Mouse (Mus musculus) right cerebral cortex, adult 2 months (tissue): ENCODE data around the gene Mavs.
A peak's percentile ranks its signal among the peaks of the same experiment; 100 is the strongest.

Source experiments
- DNase-seq, 2 experiments: peaks; one replicate each; pipeline ENCODE4 v3.0.0; 2021 to 2022; ENCODE audit warnings: low spot score in 2 of 2

Gene Mavs

DNA sequence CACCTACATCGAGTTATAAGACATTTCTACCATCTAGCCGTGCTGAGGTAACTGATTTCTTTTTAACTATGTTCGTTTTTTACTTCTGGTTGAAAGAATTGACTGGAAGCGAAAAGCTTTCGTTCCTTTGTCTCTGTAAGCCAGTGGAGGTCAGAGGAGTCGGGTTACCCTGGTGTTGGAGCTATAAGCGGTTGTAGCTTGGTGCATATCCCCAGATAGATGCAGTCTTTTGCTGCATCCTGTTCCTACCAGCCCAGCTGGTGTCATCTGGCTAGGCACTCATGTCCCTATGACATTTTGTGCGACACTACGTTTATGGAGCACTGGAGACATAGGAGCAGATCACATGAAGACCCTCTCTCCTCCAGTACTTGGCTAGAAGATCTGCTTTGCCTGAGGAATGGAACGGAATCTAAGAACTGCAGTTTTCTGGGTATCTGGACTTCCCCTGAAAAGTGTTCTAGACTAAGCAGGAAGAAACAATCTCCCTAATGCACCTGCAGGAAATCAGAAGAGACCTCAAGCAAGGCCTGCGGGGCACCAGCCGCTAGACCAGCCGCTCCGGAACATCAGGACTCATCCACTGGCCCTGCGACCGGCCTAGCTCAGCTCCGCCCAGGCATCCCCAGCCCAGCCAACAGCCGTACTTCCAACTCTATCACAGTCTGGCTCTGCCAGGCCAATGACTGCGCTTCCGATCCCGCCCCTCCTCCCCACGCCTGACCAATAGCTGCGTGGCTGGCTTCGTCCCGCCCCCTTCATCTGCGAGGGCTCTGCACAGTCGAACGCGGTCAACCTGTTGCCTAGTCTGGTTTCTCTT is at the start of gene Mavs:
Mavs (plus strand) TSS at position 757 of the 820 bp plus-strand sequence.
- DNase-seq = peak; percentile 91 to 93

DNA sequence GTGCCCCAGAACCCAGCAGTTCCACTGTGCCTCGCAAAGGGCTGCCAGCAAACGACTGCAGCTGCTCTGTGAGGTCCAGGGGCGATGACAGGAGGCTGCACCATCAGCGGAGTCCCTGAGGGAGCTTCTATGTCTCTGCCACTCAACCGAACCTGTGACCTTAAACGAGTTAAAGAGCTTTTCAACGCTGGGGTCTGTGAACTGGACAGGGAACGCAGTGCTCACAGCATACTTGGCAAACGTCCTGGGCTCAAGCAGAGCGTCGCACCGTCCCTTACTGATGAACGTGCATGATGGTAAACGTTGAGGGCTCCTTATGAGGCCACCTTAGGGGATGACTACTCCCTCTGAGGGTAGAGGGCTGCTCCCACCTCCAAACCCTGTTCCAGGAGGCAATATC is 47.5 kb upstream of the Mavs start:
- no peak for DNase-seq

GRCm38 (mm10) chr2:131186771-131187601 is 46.9 kb upstream of the Mavs start, which contains the start of the genes Cdc25b and Spef1:
Cdc25b (plus strand) TSS chr2:131186949.
Spef1 (minus strand) TSS chr2:131187282.
- peak; percentile 72 to 76 for DNase-seq

GRCm38 (mm10) chr2:131187602-131187922 is 46.3 kb upstream of the Mavs start:
- DNase-seq = no peak

DNA sequence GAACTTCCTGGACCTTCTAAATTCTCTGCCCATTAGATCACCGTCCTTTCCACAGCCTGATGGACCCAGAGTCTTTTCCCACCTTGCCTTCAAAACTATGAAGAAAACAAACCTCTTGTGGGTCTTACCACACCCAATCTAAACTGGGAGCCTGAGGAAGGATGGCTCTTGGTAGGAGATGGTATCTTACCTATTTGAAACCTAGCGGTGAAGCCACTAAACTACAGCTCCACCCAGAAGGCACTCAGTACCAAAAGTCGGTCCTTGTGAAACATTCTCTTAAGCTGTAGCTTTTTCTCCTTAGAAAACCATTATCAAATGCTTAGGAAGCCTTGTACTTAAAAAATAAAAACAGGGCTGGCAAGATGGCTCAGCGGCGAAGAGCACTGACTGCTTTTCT is 45.6 kb upstream of the Mavs start:
- DNase-seq = no peak

- no peak for DNase-seq
These were observed 44.1 kb upstream of the Mavs start for GRCm38 (mm10) chr2:131189521-131190309.

DNA sequence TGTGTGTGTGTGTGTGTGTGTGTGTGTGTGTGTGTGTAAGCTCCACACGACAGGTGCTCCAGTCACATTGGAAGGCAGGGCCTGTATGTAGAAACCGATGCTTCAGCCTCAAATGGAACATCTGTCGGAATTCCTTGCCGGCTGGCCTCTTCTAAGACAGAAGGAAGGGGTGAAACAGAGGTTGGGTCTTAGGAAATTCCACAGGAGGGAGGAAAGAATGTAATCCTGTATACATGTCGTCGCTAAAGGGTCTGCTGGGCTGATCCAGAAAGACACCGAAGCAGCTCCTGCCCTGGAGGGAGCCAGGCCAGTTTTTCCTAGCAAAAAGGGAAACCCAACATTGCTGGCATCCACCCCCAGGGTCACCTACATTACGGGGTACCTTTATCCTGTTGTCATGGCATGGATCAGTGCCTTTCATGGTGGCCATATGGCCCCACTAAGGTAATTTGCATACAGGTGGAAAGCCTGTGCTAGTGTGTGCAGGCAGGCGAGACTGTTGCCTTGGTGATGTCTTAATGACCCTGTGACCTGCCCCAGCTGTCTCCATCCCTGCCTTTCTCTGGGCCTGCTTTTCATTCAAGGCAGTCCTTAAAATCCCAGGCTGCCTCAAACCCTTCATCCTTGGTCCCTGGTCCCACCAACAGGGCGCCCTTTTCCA is 43.4 kb upstream of the Mavs start:
- no peak for DNase-seq

DNA sequence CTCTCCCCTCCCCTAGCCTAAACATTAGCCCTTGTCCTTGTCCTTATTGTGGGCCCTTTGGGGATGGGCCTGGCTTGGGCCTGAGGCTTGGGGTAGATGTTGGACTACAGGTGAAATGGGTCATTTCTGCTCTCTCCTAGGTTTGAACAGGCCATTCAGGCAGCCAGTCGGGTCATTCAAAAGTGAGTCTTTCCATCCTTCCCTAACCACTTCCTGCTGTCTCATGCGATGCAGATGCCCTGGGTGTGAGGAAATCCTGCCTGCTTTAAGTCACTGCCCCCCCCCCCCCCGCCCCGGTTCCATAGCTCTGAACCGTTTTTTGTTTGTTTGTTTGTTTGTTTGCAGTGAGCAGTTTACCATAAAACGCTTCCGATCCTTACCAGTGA is 42.9 kb upstream of the Mavs start:
- no peak for DNase-seq

DNA sequence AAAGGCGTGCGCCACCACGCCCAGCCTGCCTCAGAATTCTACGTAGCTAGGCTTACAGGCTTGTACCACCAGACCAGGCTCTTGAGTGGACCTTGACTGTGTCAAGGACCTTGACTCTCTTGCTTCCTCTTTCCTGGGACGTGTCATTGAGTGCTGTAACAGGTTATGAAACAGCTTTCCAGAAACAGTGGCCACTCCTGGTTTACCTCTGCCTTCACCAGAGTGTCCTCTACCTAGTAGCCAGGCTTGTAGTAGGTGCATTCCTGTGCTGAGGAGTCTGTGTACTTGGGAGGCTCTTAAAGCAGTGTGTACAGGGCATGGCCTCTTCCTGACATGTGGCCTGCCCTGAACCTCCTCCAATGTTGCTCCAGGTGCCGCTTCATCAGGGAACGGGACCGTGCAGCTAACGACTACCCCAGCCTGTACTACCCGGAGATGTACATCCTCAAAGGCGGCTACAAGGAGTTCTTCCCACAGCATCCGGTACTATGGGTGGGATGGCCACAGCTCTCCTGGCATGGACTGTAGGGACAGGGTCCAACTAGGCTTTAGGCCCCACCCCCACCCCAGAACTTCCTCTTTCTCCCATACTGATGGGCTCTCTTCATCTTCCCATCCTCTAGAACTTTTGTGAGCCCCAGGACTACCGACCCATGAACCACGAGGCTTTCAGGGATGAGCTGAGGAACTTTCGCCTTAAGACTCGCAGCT is 37.1 kb upstream of the Mavs start:
- DNase-seq = no peak

DNA sequence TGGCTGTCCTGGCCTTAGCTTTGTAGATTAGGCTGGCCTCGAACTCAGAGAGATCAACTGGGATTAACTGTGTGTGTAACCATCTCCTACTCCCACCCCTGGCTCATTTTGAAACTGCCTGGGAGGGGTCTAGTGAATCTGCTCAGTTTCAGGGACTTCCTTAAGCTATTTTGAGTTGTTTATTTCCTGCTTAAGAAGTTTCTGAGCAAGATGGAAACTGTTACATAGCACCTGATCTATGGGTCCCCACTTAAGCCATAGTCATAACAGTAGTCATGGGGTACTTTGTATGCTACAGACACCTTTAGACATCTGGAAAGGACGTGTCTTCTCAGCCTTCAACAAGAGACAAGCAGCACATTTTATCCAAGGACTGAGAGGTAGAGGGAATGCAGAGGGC is 33.2 kb upstream of the Mavs start:
- DNase-seq = no peak

- DNase-seq = no peak
These were observed 32.6 kb upstream of the Mavs start for GRCm38 (mm10) chr2:131201262-131201661.

DNA sequence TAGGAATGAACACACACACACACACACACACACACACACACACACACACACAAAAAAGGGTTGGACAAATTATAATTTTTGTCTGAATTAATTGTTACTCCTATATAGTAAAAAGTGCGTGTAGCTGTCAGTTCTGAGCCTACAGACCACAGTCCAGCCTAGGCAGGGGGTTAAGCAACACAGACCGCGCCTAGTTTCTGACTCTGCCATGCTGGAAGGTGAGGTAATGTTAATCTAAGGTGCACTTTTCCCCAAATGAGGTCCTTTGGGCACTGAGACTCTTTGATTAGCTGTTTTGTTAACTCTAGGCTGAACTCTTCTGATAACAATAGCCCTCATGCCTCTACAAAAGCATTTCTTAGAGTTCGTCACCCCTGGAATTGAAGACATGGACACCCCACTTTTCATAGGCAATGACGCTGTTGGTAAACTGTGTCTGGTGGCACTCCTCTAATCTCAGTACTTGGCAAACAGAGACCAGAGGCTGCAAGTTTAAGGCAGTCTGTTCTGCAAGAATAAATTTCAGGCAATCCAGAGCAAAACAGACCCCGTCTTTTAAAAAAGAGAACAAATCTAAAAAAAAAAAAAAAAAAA is 29.9 kb upstream of the Mavs start:
- no peak for DNase-seq

DNA sequence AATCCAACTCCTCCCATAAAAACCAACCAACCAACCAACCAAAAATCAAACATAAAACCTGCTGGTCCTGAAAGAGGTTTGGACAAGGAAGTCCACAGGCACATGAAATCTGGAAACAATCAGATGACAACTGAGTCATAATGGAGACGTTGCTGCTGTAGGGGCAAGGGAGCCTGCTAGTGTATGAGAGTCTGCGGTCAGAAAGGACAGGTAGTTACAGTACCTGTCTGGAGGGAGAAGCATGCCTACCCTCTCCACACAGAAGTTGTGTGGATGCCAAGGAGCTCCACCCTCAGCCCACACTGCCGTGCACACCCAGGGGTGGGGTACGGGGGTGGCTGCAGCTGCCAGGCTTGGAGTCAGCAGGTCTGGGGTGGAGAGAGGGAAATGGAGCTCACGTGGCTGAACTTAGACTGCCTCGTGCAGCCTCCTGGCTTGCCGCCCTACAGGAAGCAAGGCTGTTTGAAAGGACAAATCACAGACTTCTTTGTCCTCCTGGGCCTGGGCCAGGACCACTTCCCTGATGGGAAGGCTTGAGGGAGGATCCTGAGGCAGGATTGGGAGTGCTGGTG is 29.4 kb upstream of the Mavs start:
- peak; percentile 75 to 82 for DNase-seq

DNA sequence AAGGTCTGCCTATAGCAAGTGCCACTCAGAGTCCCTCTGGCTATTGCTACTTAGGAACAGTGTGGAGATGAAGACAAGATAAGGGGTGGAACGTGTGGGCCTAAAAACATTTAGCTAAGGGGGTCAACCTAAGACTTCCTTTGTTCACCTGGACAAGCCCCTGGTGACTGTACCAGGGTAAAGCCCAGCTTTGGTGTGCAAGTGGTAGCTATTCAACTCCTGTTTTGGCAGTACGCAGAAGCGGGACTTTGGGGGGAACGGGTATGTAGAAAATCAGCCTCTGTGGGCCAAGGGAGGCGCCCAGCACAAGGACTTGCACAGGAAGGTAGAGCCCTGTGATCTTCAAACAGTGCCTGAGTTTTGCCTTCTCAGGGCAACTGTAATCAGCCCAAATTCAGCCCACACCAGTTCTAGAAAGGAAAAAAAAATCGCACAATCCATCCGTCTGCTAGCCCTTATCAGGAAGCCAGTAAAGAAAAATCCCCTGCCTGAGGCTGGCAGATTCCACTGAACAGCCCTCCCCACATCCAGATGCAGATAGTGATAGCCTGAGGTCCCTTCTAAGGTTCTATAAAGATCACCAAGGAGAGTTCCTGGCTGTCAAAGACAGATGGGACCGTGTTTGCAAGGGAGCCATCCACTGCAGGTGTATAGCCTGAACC is 28.2 kb upstream of the Mavs start:
- DNase-seq = no peak

GRCm38 (mm10) chr2:131206778-131207177 is 27.1 kb upstream of the Mavs start, which contains the start of gene Ap5s1:
Ap5s1 (plus strand) TSS chr2:131207078.
- DNase-seq = no peak

- DNase-seq = no peak
These were observed 25.5 kb upstream of the Mavs start for GRCm38 (mm10) chr2:131208356-131208755.

DNA sequence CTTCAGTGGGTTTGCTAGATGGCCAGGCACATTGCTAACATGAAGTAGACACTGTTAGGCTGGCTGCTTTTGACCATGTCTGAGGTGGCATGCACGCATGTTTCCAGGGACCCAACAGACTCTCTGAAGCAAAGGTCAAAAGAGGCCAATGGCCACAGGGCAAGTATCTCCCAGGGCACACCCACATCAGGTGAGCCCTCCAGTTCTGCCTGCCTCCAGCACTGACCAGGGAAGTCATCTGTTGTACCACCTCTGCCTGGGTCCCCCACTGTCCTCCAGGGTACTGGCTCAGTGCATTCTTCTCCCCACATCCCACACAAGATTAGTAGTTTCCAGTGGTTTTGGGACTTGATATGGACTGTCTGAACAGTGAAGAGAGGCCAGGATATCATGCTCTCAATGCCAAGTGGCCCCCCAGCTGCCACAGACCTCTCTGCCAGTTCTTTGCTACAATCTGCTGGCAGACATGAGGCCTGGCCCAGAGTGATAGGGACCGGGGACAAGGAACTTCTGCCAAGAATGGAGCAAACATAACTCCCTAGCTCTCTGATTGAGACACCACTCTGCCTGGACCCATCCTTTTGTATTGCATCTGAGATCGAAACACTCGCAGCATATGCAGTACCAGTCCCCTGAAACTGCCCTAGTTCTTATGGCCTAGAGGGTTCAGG is 24.6 kb upstream of the Mavs start:
- no peak for DNase-seq

DNA sequence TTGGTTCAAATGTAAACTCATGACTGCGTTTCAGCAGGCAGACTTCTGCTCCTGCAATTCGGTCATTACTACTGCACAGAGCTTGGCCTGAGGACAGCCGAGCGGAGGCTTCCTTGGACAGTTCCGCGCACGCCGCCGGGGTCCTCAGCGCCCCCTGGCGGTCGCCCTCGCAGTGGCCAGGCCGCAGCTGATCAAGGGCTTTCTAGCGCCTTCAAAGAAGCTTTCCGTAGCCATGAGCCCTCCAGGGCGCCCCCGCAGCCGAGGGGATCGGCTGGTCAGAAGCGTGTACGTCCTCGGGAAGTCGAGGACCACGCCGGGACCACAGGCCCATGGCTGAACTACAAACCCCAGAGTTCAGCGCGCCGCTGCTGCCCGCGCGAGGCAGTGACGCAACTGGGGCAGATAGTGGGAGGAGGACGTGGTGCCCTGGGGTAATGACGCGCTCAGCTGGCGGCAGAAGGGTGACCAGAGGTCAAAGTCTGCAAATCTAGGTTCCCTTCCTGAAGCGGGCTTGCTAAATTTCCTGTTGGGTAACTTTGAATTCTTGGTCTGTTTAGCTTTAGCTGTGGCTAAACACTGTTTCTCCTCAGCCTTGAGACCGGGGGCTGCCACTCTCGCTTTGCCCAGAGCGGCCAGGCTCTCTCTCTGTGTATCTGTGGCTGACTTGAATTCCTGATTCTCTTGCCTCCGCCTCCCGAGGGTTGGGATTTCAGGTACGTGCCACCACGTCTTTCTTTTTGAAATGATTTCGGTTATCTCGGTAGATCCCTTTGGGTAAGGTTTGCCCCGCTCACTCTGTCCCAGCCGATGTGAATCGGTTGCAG is 23.7 kb upstream of the Mavs start:
- peak; percentile 95 to 97 for DNase-seq
